Mouse (Mus musculus) spleen, embryonic (tissue): Measurements from ENCODE around the gene Gm10337.

Experiments used
- CTCF ChIA-PET: fragments of 350-600 bp; sonication (Branson Sonifier 250); formaldehyde crosslinking; loops from one replicate; lab custom pipeline; 2022; lab: Charles Lee

The Gm10337 gene

DNA sequence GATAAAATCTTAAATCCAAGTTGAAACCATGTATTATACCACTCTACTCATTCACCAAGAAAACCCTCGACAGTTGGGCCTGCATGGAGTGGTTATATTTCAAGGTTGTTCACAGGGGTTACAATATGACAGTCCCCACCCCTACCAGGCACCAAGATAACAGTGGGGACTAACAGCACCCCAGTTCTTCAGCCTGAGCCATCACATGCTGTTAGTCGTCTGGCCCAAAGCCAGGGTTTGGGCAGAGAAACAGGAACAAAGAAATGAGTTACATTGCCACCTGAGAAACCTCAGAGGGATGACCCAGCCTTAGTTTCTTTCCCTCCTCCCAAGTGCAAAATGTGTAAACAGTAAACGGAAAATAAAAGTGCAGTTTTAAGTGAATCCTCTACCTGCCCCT lies 4.2 kb upstream of the Gm10337 start:
- CTCF ChIA-PET = no interaction called here

DNA sequence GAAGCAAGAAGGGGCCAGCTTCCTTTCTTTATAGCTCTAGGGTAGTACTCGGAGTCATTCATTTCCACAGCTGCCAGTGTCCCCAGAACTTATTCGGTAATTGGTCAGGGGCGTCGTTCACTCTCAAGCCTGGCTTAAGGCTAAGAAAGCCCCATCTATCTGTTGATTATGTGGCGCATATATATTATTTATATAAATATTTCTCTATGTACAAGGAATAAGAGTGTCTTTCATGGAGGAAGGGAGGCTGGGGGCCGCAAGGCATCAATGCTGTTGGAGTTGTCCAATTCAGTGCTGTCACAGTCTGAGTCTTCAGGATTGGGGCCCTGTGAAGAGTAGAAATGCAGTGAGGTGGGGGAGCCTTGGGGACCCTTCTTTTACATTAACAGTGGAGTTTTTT lies 3.7 kb upstream of the Gm10337 start:
- CTCF ChIA-PET = interaction anchor here (0.6 kb wide), 1 partner anchor 34 kb away, joined by 5 read pairs; no protein-coding TSS in a partner anchor

DNA sequence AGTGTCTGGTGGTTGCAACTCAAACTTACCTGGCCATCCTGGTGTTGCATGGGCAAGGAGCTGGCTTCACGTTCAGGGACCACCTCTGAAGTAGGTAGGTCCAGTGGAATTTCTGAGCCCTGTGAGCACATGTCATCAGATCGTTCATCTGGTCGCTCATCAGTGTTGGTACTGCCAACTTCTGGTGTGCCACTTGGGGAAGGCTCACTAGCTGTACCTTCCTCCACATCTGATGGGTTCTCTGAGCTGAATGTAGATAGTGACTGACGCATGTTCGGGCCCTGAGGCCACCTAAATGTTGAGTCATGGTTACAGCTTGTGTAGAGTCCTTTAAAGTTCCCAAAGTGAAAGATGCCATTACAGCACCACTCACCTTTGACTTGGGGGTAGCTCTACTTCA lies 3.0 kb upstream of the Gm10337 start:
- CTCF ChIA-PET = interaction anchor here (0.6 kb wide), 2 partner anchors 33 to 989 kb away, joined by 4 to 5 read pairs; no protein-coding TSS in a partner anchor

- CTCF ChIA-PET = no interaction called here
Observed at GRCm38 (mm10) chr15:102501084-102501814, 2.3 kb upstream of the Gm10337 start.

DNA sequence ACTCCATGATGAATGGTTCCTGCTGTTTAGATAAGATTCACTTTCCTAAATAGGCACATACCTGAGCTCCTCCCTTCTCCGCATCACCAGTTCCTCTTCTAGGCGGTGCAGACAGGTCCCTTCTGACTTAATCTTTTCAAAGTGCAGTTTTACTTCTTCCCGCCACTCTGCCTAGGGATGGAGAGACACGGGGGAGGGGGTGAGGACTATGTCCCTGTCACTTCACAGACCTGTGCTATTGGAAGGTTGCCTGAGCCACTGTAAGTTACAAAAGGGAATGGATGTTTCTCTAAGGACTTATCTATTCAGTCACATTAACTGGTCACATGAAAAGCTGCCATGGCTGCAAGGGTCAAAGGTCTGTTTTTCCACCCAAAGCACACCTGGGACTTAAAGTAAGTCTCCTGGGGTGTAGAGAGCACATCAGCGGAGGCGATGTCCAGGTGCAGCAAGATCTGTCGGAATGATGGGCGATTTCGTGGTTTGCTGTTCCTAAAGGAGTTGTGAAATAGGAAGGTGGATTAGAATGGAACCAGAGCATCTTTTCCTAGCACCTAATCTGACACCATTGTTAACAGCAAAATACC lies 1.2 kb upstream of the Gm10337 start:
- CTCF ChIA-PET = no interaction called here

GRCm38 (mm10) chr15:102503924-102504782 lies 631 bp downstream of the Gm10337 start:
- CTCF ChIA-PET = interaction anchor here (0.5 kb wide), 1 partner anchor 46 kb away, joined by 4 read pairs; no protein-coding TSS in a partner anchor

GRCm38 (mm10) chr15:102505073-102505769 lies 1.7 kb downstream of the Gm10337 start:
- CTCF ChIA-PET = no interaction called here

GRCm38 (mm10) chr15:102505770-102506463 lies 2.4 kb downstream of the Gm10337 start:
- CTCF ChIA-PET = no interaction called here

GRCm38 (mm10) chr15:102506464-102506830 lies 2.9 kb downstream of the Gm10337 start:
- CTCF ChIA-PET = interaction anchor here (0.5 to 0.6 kb wide), 2 partner anchors 10 to 912 kb away, joined by 4 to 13 read pairs; no protein-coding TSS in a partner anchor

DNA sequence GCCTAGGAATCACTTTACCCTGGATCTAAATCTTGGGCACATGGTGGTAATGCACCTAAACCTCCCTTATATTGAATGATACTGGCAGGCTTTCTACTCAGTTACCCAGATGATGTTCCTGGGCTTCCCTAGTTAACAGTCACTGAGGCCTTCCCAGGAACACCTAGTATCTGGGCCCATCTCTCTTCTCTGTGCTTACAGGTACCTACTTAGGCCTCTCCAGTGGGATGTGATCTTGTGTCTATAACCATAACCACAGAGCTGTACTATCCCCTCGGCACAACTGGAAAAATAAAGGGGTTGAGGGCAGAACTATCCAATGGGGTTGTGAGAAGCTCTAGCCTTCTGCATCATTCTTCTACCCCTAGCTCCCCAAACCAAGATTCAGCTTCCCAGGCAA lies 3.3 kb downstream of the Gm10337 start:
- CTCF ChIA-PET = interaction anchor here (0.5 to 0.6 kb wide), 2 partner anchors 9 to 911 kb away, joined by 4 to 13 read pairs; no protein-coding TSS in a partner anchor

DNA sequence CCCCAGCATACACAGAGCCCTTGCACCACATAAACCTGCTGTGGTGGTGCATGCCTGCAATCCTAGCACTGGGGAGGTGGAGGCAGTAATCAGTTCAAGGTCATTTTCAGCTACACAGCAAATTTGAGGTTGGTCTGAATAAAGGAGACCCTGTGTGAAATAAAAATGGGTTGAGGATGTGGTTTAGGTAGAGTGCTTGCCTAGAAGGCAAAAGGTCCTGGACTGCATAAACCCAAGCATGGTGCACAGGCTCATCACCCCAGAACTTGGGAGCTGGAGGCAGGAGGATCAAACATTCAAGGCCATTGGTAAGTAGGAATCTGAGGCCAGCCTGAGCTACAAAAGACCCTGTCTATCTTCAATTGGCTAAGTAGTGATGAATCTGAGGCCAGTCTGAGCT lies 4.0 kb downstream of the Gm10337 start:
- CTCF ChIA-PET = no interaction called here

- CTCF ChIA-PET = no interaction called here
Observed at GRCm38 (mm10) chr15:102508336-102508735, 4.8 kb downstream of the Gm10337 start.

DNA sequence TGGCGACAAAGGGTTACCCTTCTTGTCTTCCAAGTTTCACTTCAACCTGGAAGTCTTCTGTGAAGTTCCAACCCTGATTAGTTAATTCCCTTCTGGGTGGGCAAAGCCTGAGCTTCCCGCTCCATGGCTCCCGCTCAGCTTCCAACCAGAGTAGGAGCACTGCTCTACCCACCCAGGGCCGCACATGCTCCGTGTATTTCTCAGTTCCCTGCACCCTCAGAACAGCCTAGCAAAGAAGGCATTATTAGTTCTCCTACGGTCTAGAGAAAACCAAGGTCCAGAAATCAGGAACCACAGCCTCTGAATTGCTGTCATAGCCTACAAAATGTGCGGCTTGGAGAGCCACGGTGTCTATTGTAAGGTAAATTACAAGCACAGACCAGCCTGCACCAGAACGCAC lies 6.6 kb downstream of the Gm10337 start:
- CTCF ChIA-PET = no interaction called here

GRCm38 (mm10) chr15:102510590-102511284 lies 7.2 kb downstream of the Gm10337 start:
- CTCF ChIA-PET = no interaction called here

GRCm38 (mm10) chr15:102511285-102511833 lies 7.8 kb downstream of the Gm10337 start:
- CTCF ChIA-PET = no interaction called here

GRCm38 (mm10) chr15:102512010-102512409 lies 8.5 kb downstream of the Gm10337 start:
- CTCF ChIA-PET = no interaction called here

- CTCF ChIA-PET = no interaction called here
Observed at GRCm38 (mm10) chr15:102512471-102512870, 8.9 kb downstream of the Gm10337 start.

GRCm38 (mm10) chr15:102513004-102513403 lies 9.5 kb downstream of the Gm10337 start:
- CTCF ChIA-PET = interaction anchor here (0.5 to 0.7 kb wide), 2 partner anchors 38 to 132 kb away, joined by 3 to 11 read pairs; no protein-coding TSS in a partner anchor

GRCm38 (mm10) chr15:102515261-102515660 lies 11.7 kb downstream of the Gm10337 start:
- CTCF ChIA-PET = no interaction called here

- CTCF ChIA-PET = interaction anchor here (0.6 to 1.2 kb wide), 3 partner anchors 9 to 37 kb away, joined by 6 to 13 read pairs (median 11); no protein-coding TSS in a partner anchor
Observed at GRCm38 (mm10) chr15:102515791-102516190, 12.3 kb downstream of the Gm10337 start.
